Mouse (Mus musculus) kidney, embryonic 16.5 days (tissue): ENCODE data around the gene Nmnat2. TPM values are rescaled to one million over a fixed set of nuclear protein-coding genes. Genes with fewer than 3 reads are reported as not detected.

Experiments
- ATAC-seq: fragments of 200-750 bp; cut with Nextera tagmentation; 2 replicates; pipeline ENCODE4 v1.8.0; 2017; ENCODE audit warnings: moderate TSS enrichment; ENCODE audit not compliant: low FRiP score, low TSS enrichment
- H3K27ac ChIP-seq: fragments of 300-500 bp; sonication (generic); 2 replicates; pipeline ENCODE4 v1.5.1; 2014; ENCODE audit warnings: low read length
- H3K27me3 ChIP-seq: fragments of 300-500 bp; sonication (generic); 2 replicates; pipeline ENCODE4 v1.6.1; 2014; ENCODE audit warnings: low read length, control low read depth, mixed read lengths; ENCODE audit not compliant: insufficient read depth
- H3K36me3 ChIP-seq: fragments of 300-500 bp; sonication (generic); 2 replicates; pipeline ENCODE4 v1.6.1; 2014; ENCODE audit warnings: low read length, control low read depth, mixed read lengths; ENCODE audit not compliant: insufficient read depth
- H3K4me1 ChIP-seq: fragments of 300-500 bp; sonication (generic); 2 replicates; pipeline ENCODE4 v1.6.1; 2014; ENCODE audit warnings: low read length, control low read depth, mixed read lengths; ENCODE audit not compliant: insufficient read depth
- H3K4me2 ChIP-seq: fragments of 300-500 bp; sonication (generic); replicated peaks from 2 replicates; pipeline ENCODE4 v1.6.1; 2014; ENCODE audit warnings: low read depth, low read length
- H3K4me3 ChIP-seq: fragments of 300-500 bp; sonication (generic); 2 replicates; pipeline ENCODE4 v1.5.1; 2014; ENCODE audit warnings: mild to moderate bottlenecking, low read length
- H3K9ac ChIP-seq: fragments of 300-500 bp; sonication (generic); replicated peaks from 2 replicates; pipeline ENCODE4 v1.6.1; 2014; ENCODE audit warnings: low read length
- H3K9me3 ChIP-seq: fragments of 300-500 bp; sonication (generic); 2 replicates; pipeline ENCODE4 v1.6.1; 2016; ENCODE audit warnings: low read length, control low read depth
- WGBS: fragments of 180-500 bp; shearing (Covaris S2); extraction: QIAGEN DNeasy Blood & Tissue Kit; methylation state at CpG from one replicate; pipeline ENCODE4 v1.1.7; 2014; 5-methylcytosine and 5-hydroxymethylcytosine counted together
- polyA plus RNA-seq: library from polyadenylated mRNA; unstranded; fragments of >200 nt; fragmentation: Nextera tagmentation; extraction: Ambion mirVana; gene quantifications from 2 replicates; pipeline ENCODE4 v1.2.1, GENCODE M21; 2015

The Nmnat2 gene
- polyA plus RNA-seq, 1 experiment from 2014 or later, result 0.86 TPM

DNA sequence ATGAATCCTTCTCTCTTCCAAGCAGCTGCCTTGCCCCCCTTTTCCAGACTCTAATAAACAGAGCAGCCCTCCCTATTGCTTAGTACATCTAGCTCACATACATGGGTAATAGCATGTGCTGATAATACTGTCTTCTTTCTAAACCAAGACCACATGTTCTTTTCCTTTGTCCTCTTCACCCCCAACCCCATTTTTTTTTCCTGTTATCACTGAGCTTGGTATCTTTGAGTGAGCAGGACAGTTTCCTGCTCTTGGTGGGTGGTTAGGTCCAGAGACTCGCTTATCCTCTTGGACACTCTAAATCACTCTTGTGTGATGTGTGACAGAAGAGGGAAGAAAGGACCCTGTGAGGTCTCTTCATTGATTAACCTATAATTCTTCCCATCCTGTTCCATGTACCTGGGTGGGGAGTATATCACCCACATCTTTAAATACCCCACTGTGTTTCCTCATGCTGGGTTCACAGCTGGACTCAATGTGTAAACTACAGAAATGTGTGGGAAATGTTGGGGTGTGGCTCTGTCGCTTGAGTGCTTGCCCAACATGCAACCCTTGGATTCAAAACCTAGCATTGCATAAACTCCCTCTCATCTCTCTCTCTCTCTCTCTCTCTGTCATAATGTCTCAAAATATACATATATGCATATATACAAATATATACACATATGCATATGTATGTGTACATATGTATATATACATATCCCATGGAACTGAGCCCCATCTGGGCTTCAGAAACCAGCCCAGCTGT lies 58.9 kb downstream of the Nmnat2 start:
- H3K9me3 ChIP-seq, result no peaks in the 10 kb centered on the region
- WGBS, result 80% methylated on average over 2 of the region's 2 CpGs
- H3K4me1 ChIP-seq, result peaks cover 13% of the 10 kb centered on the region
- H3K27me3 ChIP-seq, result no peaks in the 10 kb centered on the region
- H3K9ac ChIP-seq, result no peak overlapping the region
- no peaks in the 10 kb centered on the region for H3K36me3 ChIP-seq
- H3K4me2 ChIP-seq, result no peak overlapping the region
- H3K4me3 ChIP-seq, result no peak overlapping the region
- ATAC-seq, result no peak
- no peak overlapping the region for H3K27ac ChIP-seq

DNA sequence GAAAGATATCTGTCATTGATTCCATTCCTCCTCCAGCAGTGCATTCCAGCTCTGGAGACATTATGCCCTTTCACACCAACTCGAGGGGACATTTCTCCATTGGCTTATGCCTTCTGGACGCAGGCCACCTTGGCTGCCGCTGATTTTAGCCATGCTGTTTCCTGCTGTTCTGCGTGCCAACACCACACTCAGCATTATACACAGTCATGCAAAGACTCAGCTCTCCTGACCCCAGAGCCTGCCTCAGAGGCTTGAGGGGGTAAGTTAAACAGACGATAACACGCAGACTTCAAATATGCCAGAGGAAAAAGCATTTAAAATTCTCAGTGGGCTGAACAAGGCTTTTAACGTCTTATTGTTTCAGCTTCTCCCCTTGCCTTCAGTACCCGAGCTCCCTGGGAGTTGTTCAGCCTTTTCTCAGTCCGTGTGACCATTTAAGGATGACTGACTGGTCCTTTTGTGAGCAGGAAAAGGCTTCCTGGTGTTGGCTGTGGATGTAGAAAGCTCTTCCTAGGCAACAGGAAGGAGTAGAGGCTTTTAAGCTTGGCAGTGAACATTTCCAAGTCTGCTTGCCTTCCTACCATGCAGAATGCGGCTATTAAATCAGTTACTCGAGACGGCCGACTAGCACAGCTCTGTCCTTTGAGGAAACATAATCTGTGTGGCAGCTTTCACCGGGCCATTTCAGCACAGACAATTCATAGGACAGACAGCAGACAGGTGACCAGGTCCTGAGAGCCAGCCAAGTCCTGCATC lies 59.8 kb downstream of the Nmnat2 start:
- Histone ChIP-seq H3K4me1 (peaks cover 13% of the 10 kb centered on the region), H3K27ac (0 out of 2 replicates have a peak overlapping the region, but pooled peaks have one; percentile 7), H3K4me2 (peak overlapping the region; percentile 4; the same call in 1 of the 2 replicates), H3K9me3 (no peaks in the 10 kb centered on the region), H3K4me3 (no peak overlapping the region), H3K36me3 (no peaks in the 10 kb centered on the region), H3K9ac (no peak overlapping the region), H3K27me3 (no peaks in the 10 kb centered on the region)
- peak; percentile 39; the same call in 1 of the 2 replicates for ATAC-seq
- 23% methylated on average over 14 of the region's 14 CpGs for WGBS

DNA sequence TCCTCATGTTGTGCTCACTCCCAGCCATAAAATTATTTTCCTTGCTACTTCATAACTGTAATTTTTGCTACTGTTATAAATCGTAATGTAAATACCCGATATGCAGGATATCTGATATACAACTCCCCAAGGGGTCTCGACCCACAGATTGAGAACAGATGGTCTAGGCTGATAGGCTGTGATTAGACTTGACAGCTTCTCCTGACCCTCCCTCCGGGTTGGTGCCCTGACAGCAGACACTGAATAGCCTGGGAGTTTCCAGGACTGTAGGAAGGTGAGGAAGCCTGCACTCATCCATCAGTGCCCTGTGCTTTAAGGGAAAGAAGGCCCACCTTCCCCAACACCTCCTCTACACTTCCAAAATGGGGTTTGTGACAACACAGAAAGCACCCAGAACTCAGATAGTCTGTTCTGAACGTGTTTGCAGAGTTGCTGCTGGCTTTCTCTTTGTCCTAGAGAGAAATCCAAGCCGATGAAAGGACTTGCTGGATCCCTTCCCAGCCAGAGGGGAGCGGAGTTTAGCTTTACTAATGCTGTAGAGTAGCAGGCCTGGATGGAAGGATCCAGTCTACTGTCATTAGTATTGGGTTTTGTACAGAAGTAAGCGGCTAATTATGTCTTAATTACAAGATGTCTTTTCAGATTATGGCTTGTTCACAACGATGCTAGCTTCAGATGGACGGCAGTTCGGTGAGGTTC lies 61.8 kb downstream of the Nmnat2 start:
- ATAC-seq, result no peak
- Histone ChIP-seq H3K9ac (no peak overlapping the region), H3K4me3 (no peak overlapping the region), H3K27me3 (no peaks in the 10 kb centered on the region), H3K27ac (no peak overlapping the region), H3K4me2 (no peak overlapping the region), H3K9me3 (no peaks in the 10 kb centered on the region), H3K36me3 (no peaks in the 10 kb centered on the region), H3K4me1 (peaks cover 13% of the 10 kb centered on the region)
- WGBS, result 48% methylated on average over 11 of the region's 11 CpGs

DNA sequence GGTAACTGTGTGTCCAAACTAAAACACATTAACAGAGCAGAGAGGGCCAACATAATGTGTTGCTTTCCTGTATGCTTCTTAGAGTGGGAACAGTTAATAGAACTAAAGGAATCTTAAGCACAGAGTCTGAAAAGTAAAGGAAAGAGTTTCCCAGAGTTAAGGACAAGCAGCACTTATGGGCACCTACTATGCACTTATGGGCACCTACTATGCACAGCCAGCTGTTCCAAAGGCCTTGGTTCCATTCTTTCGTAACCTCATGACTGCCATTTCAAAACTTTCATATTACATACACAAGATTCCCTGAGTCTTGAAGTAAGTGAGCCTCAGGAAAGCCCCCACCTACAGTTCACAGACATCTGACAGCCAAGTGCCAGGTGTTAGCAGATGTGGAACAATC lies 64.3 kb downstream of the Nmnat2 start:
- H3K27ac ChIP-seq, result no peak overlapping the region
- H3K9ac ChIP-seq, result no peak overlapping the region
- no peaks in the 10 kb centered on the region for H3K36me3 ChIP-seq
- H3K4me3 ChIP-seq, result no peak overlapping the region
- WGBS, result 97% methylated on average over 1 of the region's 1 CpGs
- peaks cover 12% of the 10 kb centered on the region for H3K4me1 ChIP-seq
- no peak for ATAC-seq
- H3K4me2 ChIP-seq, result no peak overlapping the region
- no peaks in the 10 kb centered on the region for H3K9me3 ChIP-seq
- H3K27me3 ChIP-seq, result no peaks in the 10 kb centered on the region

DNA sequence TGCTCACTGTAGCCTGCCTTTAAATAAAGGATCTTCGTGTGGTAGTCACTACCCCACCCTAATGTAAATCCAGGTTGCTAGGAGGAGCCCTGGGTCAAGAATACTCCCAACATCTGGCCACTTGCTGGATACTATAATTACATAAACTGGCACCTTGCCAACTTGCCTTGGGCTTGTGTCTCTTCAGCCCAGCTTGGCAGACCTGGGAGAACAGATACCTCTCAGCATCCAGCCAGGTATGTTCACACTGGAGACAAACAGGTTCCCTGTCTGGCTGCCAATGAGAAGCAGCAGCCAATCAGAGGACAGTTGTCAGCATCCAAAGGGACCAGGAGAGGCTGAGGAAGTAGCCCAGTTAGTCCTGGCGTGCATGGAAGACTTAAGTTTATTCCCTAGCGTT lies 64.8 kb downstream of the Nmnat2 start:
- Histone ChIP-seq H3K27ac (no peak overlapping the region), H3K36me3 (no peaks in the 10 kb centered on the region), H3K4me1 (peaks cover 7% of the 10 kb centered on the region), H3K9ac (no peak overlapping the region), H3K27me3 (no peaks in the 10 kb centered on the region), H3K4me2 (no peak overlapping the region), H3K4me3 (no peak overlapping the region), H3K9me3 (no peaks in the 10 kb centered on the region)
- ATAC-seq, result no peak
- 75% methylated on average over 3 of the region's 3 CpGs for WGBS

DNA sequence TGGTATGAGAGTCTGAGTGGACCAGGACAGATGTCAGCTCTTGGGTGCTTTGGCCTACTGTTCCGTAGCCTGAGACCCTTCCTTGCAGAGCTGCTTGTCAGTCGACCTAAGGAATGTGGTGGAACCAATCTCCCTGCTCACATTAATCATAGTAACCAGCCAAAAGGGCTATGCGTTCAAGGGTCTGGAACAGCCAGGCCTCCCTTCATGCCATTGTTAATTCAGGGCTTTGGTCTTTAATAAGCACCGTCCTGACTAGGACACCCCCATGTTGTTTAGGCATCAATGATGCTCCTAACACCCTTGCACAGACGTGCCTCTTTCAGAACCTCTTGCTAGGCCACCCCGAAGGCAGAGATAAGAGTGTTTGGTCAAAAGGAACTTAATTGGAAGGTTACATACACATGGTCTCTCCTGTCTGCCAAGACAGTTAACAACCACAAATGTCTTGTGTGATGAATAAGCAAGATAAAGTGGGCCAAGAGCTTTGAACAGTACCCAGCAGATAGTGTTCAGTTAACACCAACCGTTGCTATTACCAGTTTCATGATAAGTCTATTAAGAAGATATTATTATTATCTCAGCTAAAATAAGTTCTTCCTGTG lies 66.3 kb downstream of the Nmnat2 start:
- 59% methylated on average over 7 of the region's 7 CpGs for WGBS
- Histone ChIP-seq H3K27me3 (no peaks in the 10 kb centered on the region), H3K36me3 (no peaks in the 10 kb centered on the region), H3K9me3 (no peaks in the 10 kb centered on the region), H3K4me3 (no peak overlapping the region), H3K4me1 (no peaks in the 10 kb centered on the region), H3K9ac (no peak overlapping the region), H3K4me2 (no peak overlapping the region), H3K27ac (no peak overlapping the region)
- ATAC-seq, result no peak

DNA sequence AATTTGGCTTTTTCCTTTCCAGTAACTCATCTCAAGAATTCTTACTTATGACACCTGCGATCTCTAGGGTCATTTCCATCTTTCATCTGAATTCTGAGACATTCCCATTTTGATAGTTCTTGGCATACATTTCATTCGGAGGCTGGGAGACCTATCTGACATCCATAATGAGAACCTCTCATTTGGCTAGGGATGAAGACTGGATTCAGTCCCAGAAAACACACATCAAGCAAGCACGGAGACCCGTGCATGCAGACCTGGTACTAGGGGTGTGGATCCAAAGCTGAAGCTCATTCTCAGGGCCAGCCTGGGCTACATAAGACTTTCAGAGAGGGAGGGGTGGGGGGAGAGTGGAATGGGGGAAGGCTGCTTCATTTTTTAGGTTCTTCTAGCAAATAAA lies 68.2 kb downstream of the Nmnat2 start:
- WGBS, result 83% methylated on average over 4 of the region's 4 CpGs
- no peak overlapping the region for H3K9ac ChIP-seq
- H3K4me2 ChIP-seq, result no peak overlapping the region
- ATAC-seq, result no peak
- H3K36me3 ChIP-seq, result no peaks in the 10 kb centered on the region
- no peak overlapping the region for H3K27ac ChIP-seq
- no peak overlapping the region for H3K4me3 ChIP-seq
- no peaks in the 10 kb centered on the region for H3K9me3 ChIP-seq
- H3K27me3 ChIP-seq, result no peaks in the 10 kb centered on the region
- H3K4me1 ChIP-seq, result no peaks in the 10 kb centered on the region

DNA sequence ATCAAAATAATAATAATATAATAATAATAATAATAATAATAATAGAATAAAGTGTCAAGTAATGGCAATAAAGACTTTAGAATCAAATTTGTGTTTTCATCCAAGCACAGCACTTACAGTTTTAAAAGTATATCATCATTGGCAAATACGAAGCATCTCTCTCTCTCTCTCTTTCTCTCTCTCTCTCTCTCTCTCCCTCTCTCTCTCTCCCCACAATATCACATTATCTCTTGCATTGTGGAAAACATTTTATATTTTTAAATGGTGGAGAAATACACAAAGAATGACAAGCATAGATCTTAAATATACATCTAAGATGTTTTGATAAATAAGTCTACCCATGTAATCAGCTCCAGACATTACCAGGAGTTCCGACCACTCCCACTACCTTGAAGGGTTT lies 69.1 kb downstream of the Nmnat2 start:
- ATAC-seq, result no peak

DNA sequence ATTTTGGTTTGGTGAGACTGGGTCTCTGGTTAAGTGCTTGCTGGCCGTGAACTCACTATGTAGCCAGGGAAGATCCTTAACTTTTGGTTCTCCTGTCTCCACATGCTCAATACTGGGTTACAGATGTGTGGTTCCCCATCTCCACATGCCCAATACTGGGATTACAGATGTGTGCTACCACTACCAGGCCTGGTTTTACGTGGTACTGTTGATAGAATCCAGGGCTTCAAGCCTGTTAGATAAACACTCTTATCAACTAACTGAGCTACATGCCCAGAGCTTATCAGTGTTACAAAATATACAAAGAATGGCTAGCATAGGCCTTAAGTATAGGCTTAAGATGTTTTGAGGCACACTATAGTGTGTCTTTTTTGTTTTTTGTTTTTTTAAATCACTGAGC lies 69.7 kb downstream of the Nmnat2 start:
- H3K36me3 ChIP-seq, result no peaks in the 10 kb centered on the region
- no peak overlapping the region for H3K4me3 ChIP-seq
- H3K4me2 ChIP-seq, result no peak overlapping the region
- no peak overlapping the region for H3K9ac ChIP-seq
- 0 out of 2 replicates have a peak, but pooled peaks cover 2% of the 10 kb centered on the region for H3K9me3 ChIP-seq
- H3K27ac ChIP-seq, result no peak overlapping the region
- WGBS, result 78% methylated on average over 2 of the region's 2 CpGs
- H3K4me1 ChIP-seq, result no peaks in the 10 kb centered on the region
- H3K27me3 ChIP-seq, result no peaks in the 10 kb centered on the region
- ATAC-seq, result no peak

More for the DNA sequence above, 69.1 kb downstream of the Nmnat2 start:
- no peaks in the 10 kb centered on the region for H3K4me1 ChIP-seq
- no peaks in the 10 kb centered on the region for H3K27me3 ChIP-seq
- WGBS, result 87% methylated on average over 2 of the region's 2 CpGs
- no peak overlapping the region for H3K4me3 ChIP-seq
- no peak overlapping the region for H3K4me2 ChIP-seq
- no peaks in the 10 kb centered on the region for H3K36me3 ChIP-seq
- H3K27ac ChIP-seq, result no peak overlapping the region
- H3K9ac ChIP-seq, result no peak overlapping the region
- no peaks in the 10 kb centered on the region for H3K9me3 ChIP-seq
